Mouse (Mus musculus) MEL-GATA-1-ER (cell line): Measurements from ENCODE around the gene Fam198a.

Source experiments
- DNase-seq: peaks from one replicate; pipeline ENCODE4 v3.0.0-alpha.2; 2012; ENCODE audit warnings: low read depth; ENCODE audit errors: extremely low read depth

The Fam198a gene

DNA sequence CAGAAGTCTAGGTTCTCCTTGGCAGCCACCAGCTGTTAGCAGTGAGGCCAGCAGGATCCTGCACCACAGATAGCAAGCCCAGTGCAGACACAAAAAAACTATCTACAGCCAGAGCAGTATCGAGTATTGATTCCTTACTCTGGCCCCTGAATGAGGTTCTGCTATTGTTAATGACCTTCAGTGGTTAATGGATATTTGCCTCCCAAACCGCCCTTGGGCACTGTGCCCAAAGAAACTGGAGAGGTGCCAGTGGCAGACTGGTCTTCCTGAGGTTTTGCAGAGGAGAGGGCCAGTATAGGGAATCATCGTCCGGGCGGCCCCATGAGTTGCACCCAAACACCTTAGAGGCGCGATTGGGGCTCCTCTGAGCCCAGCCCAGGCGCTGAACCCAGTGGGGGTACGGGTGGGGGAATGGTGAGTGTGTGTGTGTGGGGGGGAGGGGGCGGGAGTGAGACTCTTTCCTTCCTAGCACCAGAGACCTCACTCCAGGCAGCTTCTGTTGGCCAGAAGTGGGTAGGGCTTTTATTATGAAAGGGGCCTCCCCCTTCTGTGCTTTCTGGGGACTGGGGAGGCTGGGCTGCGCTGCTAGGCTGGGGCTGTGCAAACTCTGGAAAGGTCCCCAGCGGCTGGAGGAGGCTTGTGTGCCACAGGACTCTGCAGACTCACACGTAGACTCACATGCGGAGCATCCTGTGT lies at the start of gene Fam198a:
Gene Fam198a (plus strand): TSS at position 571 of the 696 bp plus-strand sequence.
- DNase-seq = no peak

DNA sequence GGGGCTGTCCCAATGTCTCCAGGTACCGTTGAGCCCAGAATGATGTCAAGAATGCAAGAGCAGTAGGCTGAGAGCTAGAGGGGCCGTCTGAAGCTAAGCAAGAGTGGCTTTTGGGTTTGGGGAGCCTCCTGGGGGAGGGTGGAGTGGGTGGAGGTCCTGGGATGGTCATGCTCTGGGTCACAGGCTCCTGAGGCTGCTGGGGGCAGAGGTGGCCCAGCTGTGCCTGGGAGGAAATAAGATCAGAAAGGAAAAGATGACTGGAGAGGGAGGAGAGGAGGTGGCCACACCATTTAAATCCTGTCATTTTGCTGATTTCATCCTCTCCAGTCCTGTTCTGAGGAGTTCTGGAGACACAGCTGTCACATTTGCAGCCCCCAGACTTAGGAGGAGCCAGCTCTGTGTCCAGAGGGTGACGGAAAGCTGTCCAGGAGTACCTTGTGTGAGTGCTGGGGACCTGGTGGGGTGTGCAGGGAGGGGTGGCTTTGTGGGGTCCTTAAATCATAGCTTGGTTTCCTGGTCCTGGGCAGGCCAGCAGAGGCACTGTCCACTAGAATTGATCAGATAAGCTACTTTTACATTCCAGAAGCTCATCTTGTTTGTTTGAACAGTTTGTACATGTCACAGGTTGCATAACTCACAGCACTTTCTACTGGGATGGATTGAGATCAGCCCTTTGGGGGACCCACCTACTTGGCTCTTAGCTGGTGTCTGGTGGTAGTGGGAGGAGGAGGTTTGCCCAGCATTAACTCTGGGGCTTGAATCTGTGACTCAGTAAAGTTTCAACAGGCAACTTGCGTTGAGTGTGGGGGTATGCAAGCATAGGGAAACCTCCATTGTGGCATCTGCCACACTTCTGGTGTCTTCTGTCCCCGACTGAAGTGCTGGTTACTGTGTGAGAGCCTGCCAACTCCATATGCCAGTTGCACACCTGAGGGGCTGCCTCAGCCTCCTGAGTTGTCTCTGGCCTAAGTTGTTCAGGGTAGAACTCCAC lies 48.8 kb upstream of the Fam198a start:
- DNase-seq = no peak

DNA sequence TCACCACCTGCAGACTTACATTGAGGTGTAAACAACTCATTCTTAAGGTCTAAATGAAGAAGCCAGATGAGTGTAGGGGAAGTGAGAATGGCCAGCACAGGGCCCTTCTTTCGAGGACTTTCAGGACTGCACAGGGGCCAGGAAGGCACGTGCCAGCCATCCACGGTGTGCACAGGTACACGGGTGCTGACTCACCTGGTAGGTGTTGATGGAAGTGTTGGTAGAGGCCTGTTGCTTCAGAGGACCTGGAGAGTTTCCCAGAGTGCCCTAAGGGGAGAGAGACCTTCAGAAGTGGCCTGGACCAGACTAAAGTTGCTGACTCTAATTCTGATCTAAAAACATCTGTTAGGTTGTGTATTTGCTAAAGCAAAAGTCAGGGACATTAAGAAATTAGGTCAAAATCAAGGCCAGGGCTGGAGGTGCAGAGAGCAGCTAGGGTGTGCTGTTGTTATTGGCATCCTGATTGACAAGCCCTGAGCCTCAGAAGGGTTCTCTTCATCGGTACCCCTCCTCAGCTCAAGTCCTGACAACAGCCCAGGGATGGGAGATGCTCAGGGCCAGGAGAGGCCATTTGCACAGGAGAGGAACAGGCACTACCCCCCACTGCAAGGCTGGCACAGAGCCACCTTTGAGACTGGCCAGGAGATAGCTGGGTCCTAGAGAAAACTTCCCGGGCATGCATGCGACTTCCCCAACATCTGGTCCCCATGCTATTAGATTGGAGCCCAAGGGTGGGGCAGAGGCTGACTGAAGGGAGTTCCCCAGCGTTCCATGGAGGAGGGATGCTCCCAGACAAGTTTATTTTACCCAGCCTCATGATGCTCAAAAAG lies 47.1 kb upstream of the Fam198a start:
- no peak for DNase-seq

DNA sequence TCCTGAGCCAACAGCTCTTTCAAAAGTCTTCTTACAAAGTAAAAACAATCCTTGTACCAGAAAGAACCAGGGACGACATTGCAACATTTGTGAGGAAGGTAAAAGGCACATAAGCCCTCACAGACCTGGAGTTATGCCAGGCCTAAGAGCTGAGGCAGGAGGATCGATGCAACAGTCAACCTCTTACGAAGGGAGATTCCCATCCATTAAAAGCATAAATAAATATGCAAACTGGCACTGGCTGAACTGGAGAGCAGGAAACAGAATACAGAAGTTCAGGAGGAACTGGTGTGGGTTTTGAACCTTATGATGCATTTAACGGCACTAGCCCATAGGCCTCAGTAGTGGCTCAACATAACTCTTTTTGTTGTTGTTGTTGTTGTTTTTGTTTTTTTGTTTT lies 46.5 kb upstream of the Fam198a start:
- DNase-seq = no peak

DNA sequence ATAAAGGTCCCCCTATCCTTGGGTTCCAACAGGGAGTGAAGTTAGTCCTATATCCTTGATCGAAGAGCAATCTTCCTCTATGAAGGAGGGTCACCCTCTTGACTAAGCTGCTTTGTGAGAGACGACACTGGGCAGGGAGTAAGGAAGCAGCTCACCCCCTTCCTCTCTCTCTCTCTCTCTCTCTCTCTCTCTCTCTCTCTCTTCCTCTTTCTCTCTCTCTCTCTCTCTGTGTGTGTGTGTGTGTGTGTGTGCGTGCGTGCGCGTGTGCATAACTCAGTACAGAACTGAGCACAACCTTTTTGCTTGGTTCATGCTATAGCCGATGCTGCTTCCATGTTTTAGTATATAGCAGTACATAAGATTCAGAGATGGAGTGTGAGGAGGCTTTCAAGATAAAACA lies 45.8 kb upstream of the Fam198a start:
- no peak for DNase-seq

DNA sequence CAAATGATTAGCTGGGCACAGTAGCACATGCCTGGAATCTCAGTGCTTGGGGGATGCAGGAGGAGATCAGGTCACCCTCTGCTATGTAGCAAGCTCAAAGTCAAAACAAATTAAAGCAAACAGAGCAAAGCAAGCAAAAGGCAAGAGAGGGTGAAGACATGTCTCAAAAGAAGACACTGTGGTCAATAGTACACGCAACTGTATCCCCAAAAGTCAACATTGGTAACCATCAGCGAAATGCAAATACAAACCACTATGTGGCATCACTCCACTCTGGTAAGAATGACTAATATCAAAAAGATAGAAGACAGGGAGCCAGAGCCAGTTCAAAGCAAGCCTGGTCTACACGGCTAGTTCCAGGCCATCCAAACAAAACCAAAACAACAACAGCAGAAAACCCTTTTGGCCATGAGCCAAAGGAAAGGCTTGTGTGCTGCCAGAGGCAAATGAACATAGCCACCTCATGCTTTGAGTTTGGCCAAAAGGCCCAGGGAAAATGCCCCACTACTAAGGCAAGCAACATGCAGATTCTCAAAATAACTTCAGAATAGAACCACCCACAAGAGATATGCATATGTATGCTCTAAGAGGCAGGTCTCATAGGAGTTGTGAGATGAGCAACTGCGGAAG lies 45.1 kb upstream of the Fam198a start:
- no peak for DNase-seq

DNA sequence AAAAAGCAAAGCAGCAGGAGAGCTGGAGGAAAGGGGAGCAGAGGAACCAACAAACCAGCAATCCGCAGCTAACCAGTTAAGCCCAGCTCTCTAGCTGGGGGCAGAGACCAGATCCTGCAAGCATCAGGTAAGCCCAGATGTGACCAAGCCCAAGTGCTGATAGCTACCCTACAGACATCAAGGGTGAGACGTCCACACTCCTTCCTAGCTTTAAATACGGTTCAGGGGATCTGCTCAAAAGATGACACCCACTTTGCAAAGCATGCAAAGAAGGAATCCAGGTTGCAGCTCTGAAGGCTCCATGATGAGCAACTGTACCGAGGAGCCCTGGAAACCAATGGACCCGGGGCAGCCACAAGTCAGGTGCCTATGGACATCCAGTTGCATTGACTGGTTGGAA lies 44.3 kb upstream of the Fam198a start:
- DNase-seq = no peak

DNA sequence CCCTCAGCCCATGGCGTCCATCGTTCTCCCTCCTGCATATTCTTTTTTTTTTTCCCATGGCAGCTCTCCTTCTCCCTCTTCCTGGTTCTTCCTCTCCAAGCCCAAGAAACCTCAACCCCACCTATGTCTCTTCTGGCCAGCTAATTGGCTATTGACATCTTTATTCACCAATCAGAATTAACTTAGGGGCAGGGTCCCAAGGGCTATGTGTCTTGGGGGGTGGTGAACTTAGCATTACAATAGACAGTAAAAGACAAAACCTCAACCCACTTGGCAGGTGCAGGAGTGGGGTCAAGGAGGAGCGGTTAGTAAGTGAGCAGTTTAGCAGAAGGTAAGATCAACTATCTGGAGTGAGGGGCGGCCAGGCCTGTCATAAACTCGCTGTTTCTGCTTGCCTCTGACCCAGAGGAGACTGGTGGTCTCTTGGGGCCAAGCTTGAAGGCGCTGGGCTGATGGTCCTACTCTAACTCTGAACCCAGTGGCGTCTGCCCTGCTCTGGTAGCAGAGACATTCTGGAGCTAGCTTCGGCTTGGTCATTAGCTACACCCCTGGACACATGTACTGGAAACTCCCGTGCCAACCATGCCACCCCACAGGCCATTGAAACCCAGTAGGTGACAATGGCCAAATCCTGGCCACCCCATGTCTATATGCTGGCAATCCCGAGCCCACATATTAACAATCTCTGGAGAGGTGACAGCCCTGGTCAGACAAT lies 43.3 kb upstream of the Fam198a start:
- no peak for DNase-seq

DNA sequence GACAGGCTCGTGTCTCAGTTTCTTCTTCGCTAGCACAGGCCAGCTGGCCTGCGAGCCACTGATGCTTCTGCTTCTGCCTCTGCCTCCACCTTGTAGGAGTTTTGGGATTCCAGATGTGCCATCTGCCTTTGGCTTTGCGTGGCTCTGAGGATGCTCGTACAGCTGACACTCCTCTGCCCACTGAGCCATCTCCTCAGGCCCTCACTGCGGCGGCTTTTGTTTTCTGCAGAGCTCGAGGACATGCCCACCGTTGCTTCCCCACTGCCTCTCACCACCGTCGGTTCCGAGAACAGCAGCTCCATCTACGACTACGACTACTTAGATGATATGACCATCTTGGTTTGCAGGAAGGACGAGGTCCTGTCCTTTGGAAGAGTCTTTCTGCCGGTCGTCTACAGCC lies 42.5 kb upstream of the Fam198a start:
- no peak for DNase-seq

DNA sequence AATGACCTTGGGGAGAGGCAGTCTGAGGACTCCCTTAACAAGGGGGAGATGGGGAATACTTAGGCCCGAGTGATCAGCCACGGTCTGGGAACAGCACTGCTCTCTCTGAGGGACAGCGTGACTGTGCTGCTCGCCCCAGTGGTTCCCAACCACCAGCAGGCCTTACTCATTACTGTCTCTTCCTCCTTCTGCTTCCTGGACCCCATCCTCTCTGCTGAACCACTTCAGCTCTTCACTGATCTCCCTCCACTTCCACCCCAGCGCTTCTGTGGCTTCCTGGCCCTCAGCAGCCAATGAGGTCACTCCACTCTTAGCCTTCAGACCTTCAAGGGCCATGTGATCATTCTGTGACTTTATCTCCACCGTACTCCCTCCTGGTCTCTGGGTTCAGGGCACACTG lies 41.2 kb upstream of the Fam198a start:
- DNase-seq = no peak

DNA sequence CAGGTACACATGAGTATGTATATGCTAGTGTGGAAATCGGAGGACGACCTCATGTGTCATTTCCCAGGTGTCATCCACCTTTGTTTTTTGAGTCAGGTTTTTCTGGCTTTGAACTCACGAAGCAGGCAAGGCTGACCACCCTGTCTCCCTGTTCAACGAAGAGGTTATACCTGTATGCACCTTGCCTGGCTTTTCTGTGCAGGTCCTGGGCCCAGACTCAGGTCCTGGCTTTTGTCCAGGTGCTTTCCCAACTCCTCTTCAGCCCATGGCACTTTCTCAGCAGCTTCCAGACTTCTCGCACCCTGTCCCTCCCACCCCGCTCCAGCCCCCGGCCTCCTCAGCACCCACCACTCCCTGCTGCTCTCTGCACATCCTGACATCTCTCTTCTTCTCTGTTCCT lies 39.6 kb upstream of the Fam198a start:
- DNase-seq = no peak

DNA sequence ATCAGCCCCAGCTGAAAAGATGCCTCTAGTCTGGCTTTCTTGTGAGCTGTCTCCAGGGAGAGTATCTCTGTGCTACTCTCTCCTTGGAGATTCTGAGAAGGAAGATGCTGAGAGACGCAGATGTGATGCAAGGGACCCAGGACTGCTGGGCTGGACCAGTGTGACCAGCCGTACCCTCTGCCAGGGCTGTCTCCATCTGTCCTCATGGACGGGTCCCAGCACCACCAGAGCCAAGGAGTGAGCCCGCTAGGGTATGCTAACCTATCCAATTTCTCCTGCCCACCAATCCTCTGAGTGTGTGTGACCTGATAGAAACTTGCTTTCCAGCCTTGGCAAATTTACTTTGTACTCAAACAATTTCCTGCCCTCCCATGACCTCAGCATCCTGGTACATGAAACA lies 38.0 kb upstream of the Fam198a start:
- no peak for DNase-seq

DNA sequence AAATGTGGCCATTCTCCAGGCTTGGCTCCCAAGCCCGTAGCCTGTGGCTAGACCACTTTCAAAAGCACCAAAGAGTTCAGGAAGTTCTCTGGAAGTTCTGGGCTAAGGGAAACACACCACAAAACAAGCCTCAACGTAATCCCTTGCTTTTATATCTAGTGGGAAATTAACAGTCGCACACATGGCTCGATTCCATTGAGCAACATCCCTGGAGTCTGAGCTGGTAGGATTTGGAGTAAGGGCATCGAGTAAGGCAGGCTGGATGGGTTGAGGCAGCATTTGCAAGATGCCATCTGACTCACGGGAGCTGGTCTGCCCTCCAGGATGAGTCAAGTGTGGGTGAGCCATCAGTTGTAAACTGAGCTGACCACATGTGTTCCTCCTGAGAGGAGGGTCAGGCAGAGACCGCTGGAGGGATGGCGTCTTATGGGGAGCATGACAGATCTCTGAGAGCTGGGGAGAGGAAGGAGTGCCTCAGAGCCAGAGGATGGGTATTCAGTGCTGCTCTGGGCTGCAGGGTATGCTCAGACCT lies 36.5 kb upstream of the Fam198a start:
- no peak for DNase-seq

DNA sequence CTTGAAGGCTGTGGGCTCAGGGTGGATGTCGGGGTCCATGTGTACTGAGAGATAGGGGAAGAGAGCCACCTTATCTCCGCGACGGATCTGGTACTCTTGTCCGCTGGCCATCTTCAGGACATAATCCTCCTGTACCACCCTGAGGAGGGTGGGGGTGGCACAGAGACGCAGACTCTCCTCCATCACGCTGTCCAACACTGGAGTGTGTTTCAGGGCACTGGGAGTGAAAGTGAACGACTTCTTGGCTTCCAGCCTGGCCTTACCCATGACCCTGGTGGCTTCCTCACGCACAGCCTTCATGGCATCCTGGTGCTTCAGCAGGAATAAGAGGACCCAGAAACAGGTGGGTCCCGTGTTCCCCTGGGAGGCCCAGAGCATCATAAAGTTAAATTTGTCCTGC lies 35.7 kb upstream of the Fam198a start:
- DNase-seq = no peak

DNA sequence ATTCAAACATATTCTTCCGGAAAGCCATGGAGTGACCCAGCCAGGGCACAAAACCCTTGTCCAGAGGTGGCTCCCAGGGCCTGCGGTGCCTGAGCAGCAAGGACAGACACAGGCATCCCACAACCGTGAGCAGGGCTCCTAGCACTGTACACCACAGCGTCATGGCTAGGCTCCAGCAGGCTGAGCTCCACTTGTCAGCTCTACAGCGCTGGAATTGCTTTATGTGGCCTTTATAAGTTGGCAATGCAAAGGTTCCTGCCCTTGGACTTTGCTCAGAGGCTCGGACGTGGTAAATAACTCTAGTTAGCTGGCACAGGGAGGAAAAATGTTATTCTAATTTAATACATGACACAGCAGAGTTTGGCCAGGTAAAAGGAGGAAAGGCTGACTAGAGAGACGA lies 34.7 kb upstream of the Fam198a start, which contains the start of gene Cyp8b1:
Gene Cyp8b1 (minus strand): TSS at position 204 of the 400 bp plus-strand sequence.
- DNase-seq = no peak

DNA sequence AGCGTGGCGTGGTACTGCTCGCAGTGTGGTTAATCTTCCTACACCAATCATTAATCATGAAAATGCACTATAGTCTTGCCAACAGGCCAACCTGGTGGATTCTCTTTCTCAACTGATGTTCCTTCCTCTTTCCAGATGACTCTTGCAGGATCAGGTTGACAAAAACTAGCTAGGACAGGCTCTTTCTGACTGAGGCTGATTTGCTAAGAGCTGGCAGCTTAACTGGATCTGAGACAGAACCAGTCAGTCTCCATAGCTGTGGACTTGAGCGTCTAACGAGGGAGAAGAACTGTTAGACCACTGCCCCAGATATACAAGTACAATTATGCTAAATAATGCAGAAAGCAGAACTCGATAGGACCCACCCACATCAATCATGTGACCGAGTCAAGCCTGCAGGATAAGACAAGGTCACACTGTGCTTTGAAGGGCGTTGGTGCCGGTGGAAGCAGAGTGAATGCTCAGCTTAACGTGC lies 31.7 kb upstream of the Fam198a start:
- DNase-seq = no peak

DNA sequence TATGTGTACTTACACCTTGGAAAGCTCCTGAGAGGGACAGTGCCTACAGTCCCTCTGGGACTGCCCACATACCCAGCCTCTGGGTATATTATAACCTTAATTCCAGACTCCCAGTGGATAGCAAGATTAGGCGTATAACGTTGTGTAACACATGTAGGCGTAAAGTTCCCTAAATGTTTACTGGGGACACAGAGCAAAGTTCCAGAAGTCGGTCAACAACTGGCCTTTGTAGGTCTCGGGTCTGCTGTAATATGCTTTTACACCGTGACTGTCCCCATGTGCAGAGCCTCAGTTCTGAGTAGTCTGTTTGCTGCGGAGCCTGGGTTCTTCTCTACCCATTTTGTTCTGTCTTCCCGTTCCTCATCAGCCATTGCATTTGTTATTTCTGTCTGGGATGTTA lies 27.3 kb upstream of the Fam198a start:
- DNase-seq = no peak

DNA sequence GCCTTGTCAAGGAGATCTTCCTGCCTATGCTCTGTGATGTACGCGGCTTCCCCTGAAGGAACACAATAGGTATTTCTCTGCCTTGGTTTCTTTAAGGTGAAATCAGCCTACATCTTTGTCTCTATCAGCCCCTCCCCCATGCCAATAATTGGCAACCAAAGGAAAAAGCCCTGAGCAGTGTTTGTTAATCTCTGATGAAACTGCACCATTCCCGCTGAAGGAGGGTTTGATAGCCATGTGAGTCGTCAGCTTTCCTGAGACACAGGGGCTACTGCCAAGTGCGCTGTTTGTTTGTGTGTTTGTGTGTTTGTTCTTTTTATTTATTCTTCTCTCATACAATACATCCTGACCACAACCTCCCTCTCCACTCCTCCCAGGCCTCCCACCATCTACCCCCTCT lies 26.9 kb upstream of the Fam198a start:
- no peak for DNase-seq

DNA sequence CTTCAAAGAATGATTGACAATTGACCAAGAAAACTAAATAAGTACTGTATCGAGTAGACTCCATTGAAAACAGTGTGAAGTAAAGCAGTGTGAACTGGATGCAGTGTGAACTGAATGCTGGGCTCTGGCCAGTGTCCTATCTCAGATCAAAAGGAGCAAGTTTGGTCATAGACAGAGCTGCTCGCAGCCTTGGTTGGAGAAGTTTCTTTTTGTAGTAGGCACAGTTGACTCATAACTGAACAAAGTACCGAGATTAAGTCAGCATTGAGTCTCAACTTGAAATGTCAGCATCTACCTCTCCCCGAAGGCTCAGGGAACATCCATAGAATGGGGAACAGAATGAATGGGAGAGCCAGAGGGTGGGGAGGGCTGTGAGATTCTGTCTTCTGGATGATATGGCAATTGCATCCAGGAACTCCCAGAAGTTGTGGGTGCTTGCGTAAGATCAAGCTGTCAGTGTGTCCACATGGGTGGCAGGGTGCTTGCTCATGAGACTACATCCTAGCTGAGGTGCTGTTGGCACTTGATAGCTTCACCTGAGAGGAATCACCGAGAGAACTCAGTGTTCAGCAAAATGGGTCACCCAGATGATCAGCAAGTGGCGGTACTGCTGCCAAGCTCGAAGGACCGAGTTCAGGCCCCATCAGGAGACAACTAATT lies 25.8 kb upstream of the Fam198a start:
- no peak for DNase-seq

DNA sequence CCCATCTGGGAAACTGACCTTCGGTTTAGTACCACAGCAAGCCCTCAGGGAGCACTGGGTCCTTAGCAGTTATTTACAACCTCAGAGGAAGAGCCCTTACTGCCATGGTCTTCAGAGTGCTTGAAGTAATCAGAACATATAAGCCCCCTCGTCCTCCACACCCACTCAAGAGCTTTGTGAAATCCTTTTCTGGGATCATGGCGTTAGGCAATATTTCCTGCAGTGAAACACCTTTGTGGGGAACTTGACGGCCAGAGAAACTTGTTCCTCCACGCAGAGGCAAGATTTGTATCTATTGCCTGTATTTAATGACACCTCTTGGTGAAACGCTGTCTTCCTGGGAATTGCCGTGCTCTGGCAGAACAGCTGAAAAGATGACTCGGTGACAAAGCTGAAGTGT lies 24.8 kb upstream of the Fam198a start:
- DNase-seq = no peak
